Mouse (Mus musculus) kidney, adult 9 months (tissue): ENCODE measurements at regions not wholly inside any gene's neighbourhood (a gene's known extent, or its start where the extent isn't known, plus 50 kb on each side); places are given as distances from the start of the nearest gene placed in this dataset.

Experiments
- DNase-seq: peaks from one replicate; pipeline ENCODE4 v3.0.0; 2022

- DNase-seq: no peak
Measured at GRCm38 (mm10) chr16:52988852-52989397, 535.1 kb upstream of the Alcam start.

- DNase-seq: no peak
Measured at GRCm38 (mm10) chr16:52984336-52984735, 530.5 kb upstream of the Alcam start.

DNA sequence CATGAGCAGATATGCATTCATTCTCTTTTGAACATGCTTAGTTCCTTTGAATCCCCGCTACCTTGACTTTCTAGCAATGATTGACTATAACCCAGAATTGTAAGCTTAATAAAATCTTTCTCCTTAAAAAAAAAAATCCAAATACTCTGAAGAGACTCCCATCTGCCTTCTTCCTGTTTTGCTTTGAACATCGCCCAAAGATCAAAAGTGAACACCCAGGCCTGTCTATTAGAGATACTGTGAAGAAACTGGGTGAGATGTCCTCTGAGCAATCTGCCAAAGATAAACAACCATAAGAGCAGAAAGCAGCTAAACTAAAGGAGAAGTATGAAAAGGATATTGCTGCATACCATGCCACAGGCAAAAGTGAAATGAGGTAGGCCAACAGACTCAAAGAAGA, 527.1 kb upstream of the Alcam start:
- no peak for DNase-seq

GRCm38 (mm10) chr16:52972811-52973210, 518.9 kb upstream of the Alcam start:
- no peak for DNase-seq

GRCm38 (mm10) chr16:52947679-52948078, 493.8 kb upstream of the Alcam start:
- DNase-seq: no peak

- no peak for DNase-seq
Measured at GRCm38 (mm10) chr16:52934749-52935148, 480.9 kb upstream of the Alcam start.

DNA sequence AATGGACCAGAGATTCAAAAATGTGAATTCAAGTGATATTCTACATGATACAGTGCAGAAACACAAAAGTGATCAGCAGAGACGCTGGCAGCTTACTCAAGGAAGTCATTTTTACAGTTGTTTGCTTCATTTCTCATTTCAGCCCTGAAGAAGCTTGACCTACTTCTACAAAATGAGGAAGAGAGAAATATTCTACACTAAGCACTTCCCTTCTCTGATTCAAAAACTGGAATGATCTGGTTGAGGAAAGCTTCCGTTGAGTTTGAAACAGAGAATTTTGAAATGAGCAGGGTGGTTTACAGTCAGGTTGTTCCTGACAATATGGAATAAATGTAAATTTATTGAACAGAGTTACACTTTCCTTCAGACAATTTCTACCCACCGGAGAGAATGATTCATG, 478.1 kb upstream of the Alcam start:
- no peak for DNase-seq

DNA sequence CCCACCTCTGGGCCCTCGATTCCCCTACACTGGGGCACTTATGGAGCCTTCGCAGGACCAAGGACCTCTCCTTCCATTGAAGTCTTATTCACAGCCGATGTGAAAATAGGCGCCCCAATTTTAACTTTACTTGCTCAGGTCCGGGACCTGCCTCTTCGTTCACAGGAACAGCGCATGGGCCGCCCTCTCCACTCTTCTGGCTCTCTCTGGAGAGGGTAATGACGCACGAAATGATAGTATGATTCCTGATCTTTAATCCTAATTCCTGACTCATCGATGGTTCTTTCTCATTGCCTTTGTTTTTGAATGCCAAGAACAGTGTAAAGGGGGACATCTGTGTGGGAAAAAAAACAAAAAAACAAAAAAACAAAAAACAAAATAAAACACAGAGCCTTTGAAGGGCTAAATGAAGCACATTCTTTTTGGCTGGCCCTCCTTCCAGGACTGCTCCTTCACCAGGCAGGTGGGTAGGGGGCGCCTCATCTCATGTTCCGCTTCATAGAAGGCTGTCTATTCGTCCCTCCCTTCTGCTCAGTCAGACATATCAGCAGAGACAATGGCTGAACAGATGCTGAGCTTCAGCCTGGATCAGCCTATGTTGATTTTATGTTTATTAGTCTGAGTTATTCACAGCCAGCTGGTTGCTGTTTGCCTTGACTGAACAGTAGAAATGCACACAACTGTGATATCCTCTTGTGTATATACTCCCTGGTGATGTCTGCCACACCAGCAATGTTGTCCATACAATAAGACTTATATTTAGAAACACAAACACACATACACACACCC, 438.8 kb upstream of the Alcam start:
- no peak for DNase-seq

- DNase-seq: no peak
Measured at GRCm38 (mm10) chr16:52879463-52880114, 425.7 kb upstream of the Alcam start.

GRCm38 (mm10) chr16:52867833-52868232, 414.0 kb upstream of the Alcam start:
- no peak for DNase-seq

DNA sequence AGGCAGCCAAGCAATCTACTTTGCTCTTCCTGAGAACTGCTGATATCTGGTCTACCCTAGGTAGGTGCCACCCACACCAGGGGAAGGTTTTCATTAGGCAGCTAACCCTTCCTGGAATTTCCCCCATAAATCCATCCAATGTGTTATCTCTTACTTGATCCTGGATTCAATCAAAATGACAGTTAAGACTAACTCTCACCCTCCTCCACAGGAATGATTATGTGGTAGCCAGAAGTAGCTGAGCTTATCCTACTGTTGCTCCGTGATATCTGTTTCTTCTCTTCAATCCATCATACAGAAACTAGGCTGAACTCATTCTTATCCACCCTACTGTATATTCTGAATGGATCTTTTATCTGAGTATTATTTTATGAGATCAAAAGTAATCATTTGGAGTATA, 409.7 kb upstream of the Alcam start:
- no peak for DNase-seq

DNA sequence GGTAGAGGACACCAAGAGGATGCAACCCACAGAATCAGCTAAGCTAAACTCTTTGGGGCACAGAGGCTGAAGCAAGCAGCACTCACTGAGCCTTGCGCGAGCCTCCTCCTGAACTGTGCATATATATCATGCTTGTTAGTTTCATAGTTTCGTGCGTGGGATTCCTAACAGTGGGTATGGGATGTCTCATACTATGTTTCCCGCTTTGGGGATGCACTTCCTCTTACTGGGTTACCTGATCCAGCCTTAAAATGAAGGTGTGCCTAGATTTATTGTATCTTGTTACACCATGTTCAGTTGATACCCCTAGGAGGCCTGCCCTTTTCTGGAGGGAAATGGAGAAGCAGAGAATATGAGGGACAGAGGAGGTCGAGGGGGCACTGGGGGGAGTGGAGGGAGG, 407.4 kb upstream of the Alcam start:
- no peak for DNase-seq

GRCm38 (mm10) chr16:52858441-52859209, 404.8 kb upstream of the Alcam start:
- DNase-seq: no peak

GRCm38 (mm10) chr16:52851129-52851528, 397.3 kb upstream of the Alcam start:
- no peak for DNase-seq

GRCm38 (mm10) chr16:52818976-52819375, 365.1 kb upstream of the Alcam start:
- no peak for DNase-seq

DNA sequence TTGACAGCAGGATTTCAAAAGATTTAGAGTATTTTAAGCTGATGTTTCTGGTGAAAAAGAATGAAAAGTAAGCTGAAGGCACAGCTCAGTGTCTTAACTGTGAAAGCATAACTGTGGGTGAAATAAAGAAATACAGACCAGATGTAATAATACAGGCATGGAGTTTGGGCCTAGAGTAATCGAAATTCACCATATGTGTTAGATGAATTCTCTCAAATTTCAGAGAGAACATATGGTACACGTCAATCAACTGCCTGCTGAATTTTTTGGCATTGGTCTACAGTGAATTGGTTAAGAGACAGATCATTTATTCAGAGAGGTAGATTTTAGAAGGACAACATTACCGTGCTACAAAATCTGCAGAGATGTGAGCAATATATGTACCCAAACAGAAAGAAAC, 357.3 kb upstream of the Alcam start:
- no peak for DNase-seq

- no peak for DNase-seq
Measured at GRCm38 (mm10) chr16:52804365-52804764, 350.5 kb upstream of the Alcam start.

DNA sequence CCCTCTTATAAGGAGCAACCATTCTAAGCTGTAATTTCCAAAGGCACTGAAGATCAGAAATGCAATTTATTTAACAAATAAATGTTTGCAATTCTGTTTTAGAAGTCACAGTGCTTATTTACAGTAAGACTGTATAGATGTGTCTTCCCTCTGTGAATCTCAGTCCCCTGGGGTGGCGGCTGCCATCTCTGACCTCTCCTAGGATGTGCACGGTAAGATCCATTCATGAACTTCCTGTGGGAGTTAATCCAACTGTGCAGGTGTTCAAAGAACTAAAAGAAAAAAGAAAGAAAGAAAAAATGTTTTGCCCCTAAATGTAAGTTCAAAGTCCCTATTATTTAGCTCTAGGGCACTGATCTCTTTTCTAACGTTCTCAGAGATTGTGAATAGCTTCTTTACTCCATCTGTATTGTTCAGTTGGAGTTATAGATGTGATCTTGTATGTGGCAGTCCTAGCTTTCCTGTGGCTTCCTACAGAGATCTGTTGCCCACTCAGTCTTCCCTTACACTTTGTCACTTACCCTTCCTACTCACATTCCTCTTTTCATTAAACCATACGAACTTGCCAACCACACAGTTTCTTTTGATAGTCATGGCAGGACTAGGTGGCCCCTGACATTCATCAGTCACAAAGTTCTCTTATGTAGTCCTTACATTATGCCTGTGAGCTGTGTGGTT, 346.0 kb upstream of the Alcam start:
- DNase-seq: no peak

GRCm38 (mm10) chr16:52795184-52795583, 341.3 kb upstream of the Alcam start:
- DNase-seq: no peak

DNA sequence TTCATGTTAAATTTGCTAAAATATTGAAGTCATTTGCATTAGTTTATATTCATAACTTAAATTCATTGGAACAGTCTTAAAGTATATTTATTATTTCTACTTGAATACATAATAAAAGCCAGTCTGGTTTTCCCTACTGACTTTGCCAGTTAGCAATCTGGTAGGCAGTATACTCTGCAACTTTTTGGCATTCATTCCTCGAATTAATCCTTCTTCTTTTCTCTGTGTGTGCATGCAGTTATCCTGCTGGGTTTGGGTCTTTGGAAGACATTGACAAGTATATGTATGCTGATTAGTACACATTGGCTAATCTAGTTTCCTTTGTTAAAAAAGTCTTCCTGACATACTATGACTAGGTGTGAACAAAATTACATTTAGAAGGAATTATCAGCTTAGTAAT, 336.1 kb upstream of the Alcam start:
- DNase-seq: no peak

DNA sequence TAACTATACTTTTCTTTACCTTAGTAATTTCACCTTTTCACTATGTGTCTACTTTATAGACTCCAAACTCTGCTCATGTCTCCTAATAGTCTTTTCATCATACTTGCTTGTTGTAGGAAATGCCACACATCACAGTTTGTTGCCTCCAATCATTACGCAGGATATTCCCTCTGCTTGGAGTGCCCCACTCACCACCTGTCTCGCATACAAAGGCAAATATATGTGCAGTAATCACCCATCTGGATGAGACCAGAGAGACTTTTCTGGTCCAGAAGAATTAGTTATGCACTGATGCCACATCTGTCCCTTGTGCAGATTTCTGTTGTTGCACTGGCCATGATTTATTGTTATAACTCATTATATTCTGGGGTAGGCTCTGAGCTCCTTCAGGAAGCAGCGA, 293.9 kb upstream of the Alcam start:
- DNase-seq: no peak

DNA sequence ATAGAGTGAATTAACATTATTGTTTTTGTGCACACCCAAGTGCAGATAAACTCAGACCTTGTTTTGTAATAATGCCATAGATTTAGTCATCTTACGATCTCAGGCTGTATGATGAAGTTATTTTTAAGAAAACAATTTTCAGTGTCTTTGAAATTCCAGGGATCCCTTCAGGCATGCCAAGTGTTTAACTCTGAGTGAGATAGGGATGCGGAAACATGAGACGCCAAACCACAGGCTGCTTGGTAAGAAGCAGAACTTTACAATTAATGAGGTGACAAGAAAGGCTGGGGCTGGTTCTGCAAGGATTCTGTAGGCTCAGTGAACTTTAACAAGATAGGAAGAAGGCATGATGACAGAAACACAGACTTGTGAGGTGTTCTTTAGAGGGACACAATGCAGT, 292.3 kb upstream of the Alcam start:
- no peak for DNase-seq

DNA sequence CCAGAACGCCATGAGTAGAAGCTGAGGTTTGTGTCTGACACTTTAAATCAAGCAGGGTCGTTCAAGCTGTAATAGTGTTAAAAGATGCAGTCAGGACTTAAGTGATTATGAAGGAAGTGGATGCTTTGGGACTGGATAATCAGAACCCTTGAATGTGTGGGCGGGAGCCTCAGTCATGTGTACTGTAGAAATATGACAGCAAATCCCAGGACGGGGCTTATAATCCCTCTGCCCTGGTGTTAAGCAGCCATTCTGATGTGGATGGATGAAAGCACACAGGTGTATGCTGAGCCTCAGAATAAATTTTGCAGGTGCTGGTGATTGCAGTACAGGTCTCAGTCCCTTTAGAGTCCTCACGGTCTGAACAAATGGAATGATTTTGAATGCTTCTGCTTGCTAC, 290.8 kb upstream of the Alcam start:
- DNase-seq: no peak
